Mouse (Mus musculus) testis, postnatal 10 days (tissue): ENCODE data around the gene Arfgef3.

ENCODE experiments used
- DNase-seq: peaks from one replicate; pipeline ENCODE4 v3.0.0; 2021; ENCODE audit warnings: low spot score

Gene Arfgef3

DNA sequence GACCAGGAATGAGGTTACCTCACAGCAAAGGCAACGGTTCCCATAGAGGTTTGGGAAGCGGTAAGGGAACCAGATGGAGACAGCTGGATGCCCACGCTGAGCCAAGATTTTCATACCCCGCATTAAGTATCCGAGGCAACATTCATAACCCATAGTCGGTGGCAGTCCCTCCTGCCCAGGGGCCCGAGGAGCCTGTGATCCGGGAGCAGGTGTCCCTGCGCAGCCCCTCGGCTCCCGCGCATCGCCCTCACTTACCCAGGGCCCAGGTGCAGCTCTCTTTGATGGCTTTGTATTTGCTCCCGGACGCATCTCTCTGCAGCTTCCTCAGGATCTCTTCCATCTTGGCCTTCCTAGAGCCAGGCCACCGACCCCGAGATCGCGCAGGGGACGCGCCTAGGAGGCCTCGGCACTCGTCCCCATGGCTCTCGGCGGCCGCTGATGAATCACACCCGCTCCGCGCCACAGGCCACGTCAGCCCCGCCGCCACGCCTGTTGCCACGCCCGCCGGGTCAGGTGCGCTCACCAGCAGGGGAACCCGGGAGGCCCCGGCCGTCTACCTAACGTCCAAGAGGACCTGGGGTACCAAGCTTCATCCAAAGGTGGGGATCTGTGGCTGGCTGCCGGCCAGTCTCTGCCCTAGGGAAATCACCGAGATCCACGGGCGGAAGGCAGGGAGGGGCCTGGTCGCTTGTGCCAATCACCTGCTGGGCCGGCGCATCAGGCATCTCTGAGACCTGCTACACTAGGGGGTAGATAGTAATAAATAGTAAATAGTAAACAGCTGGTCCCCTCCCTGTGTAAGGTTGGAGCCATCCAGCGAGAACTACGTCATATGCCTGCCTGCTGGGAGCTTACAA is at the start of gene Arfgef3:
Gene Arfgef3, minus strand, starts transcription at position 664 of the 857 bp plus-strand sequence.
- peak; percentile 63 for DNase-seq

DNA sequence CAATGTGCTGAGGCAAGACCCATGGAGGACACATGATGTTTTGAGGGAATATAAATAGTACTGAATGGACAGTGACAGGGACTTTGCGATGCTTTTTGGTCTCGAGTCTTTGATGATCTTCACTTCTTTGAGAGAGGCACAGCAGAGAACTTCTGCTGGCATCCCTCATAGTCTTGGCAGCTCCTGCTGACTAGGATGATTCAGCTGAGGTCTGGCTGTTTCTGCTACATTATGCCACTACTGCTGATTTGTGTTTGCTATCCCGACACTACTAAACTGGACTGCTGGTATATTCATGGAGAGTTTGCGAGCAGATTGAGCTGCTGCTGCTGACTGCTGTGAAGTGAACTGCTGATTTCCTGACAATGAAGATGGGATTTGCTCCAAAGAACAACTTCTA is 46.3 kb upstream of the Arfgef3 start:
- DNase-seq, result no peak

DNA sequence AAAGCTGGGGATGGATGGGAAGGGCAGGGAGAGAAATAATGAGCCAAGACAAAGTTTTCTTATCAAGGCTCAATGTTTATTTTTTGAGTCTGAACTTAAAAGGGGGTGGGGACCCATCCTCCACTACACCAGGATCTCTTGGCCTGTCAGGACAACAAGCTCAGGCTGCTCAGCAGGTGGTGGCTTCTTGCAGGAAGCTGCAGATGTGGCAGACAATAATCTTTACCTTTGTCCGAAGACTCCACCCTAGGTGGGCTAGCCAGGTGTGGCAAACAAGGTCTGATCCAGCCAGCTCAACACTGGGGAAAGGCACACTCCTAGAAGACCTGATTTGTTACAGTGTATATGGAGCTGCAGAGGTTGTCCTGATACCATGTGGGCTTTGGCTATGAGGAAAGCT is 44.9 kb upstream of the Arfgef3 start:
- no peak for DNase-seq

DNA sequence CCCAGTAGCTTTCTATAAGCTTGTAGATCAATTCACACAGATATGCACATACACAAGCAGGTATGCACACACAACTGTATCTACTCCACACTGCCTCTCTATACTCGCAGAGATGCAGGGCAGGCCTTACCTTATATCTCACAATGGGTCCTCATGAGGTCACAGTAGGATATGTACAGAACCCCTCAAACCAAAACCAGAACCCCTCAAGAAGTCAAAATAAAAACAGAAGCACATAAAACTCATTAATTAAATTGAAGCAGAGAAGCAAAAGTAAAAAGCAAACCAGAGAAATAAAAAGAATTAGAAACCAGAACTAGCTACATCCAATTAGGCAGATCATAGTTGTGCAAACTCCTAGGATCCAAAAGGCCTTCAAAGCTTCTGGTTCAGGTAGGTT is 42.9 kb upstream of the Arfgef3 start, which contains the start of gene Gm4922:
Gene Gm4922, minus strand, starts transcription at position 101 of the 400 bp plus-strand sequence.
- no peak for DNase-seq

DNA sequence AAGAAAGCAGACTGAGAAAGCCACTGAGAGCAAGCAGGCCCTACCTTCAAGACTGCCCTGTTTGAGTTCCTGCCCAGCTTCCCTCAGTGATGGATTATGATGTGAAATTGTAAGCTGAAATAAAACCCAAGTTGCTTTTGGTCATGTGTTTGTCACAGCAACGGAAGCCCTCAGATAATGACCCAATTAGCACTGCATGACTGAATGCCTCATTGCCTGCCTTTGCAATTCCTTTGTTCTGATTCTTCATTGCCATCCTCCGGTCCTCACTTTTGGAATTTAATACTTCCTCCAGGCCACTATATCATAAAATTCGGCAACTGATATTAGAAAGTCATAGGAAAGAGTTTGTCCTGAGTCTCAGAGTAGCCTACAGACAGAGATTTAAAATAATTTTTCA is 33.8 kb upstream of the Arfgef3 start:
- no peak for DNase-seq

DNA sequence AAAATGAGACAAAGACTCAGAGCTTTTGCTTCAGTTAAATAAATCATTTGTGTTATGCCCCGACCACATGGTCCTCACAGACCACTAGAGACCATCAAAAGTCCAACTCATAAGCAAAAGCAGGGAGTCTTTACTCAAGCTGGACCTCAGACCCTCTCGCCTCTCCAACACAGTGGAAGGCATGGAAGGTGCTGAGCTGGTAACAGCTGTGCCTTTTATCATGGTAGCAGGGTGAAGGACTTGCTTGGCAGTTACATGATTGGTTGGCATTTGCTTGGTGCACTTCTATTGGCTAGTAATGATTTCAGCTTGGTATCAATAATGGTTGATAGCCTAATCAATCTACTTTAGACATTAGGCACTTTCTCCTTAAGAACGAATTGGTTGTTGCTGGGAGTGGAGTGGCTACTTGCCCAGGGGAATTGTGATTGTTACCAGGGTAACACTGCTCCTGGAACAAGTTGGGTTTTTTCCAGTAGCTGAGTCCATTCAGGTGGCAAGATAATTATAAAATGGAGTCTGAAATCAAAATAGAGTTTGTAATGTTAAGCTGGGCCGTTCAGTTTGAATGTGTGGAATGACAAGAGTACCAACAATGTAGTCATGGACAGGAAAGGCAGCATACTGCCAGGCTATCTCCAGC is 28.9 kb upstream of the Arfgef3 start:
- DNase-seq, result no peak

DNA sequence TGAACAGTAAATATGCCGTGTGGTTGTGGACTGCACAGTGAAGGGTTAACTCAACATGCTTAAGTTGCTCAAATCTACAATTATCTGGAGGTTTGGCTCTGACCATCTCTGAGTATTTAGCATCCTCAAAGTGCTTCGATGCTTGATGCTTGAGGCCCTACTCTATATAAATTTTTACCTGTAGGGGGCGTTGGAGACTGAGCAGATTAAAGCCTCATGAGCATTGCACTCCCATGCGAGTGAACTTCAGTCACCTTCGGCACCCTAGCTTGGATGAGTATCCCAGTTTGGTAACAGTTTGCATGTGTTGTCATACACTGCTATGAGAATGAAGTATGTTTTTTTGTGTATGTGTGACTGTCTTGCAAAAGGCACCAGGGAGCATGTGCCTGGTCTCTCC is 26.2 kb upstream of the Arfgef3 start:
- DNase-seq, result no peak

DNA sequence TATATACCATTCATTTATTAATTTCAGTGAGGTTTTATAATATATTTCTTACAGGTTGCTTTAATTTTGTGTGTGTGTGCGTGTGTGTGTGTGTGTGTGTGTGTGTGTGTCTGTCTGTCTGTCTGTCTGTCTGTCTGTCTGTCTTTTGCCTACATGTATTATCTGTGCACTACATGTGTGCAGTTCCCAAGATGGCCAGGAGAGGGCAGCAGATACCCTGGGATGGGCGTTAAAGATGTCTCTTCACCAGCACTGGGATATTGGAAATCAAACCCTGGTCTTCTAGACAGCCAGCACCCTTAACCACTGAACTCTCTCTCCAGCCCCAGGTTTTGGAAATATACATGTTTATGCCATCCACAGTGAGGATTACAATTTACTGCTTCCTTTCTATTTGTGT is 16.5 kb upstream of the Arfgef3 start:
- DNase-seq, result peak; percentile 74

DNA sequence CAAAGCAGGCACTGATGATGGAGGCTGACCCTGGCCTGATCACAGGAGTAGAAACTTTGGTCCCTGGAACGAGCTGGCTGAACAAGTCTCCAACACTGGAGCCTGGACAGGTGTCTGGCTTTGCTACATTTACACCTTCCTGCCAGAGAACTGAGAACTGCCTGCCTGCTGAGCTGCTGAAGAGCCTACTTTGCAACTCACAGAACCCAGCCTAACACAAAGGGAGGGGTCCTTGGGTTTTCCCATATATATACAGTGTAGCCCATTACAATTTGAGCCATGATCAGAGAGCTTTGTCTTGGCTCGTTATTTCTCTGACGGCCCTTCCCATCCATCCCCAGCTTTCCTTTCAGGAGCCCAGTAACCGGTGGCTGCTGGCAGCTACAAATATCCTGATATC is 6.3 kb upstream of the Arfgef3 start:
- DNase-seq, result no peak

DNA sequence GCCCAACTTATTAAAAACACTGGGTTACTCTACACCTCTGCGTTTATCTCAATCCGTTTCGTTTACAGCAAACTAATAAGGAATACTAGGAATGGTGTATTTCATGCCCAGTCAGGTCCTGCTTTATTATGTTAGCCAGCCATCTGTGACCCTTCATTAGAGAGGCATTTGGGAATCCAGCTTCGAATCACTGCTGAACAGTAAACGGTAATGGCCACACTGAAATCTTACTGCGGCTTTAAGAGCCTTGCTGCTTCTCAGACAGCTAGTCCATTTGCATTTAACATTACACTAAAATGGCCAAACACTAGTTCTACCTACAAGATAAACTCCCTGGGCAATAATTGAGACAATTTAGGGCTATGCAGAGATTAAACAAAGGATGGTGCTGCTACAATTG is 1.7 kb downstream of the Arfgef3 start:
- no peak for DNase-seq

DNA sequence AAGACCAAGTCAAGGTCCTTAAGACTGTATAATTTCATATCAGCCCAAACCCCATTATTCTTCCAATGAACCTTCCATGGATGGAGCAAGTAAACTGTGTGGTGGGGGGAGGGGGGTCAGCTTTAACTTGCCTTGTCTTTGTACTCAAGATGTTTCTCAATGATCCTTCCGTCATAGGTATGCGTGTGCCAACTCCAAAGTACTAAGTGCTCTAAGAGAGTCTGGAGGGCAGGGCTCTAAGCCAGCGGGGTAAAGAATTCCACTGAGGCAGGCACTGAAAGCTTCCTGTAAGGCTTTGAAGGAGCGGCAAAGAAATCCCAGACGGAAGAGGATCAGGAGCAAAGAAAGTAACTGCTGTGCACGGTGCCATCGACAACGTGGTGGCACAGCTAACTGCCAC is 2.7 kb downstream of the Arfgef3 start:
- no peak for DNase-seq

DNA sequence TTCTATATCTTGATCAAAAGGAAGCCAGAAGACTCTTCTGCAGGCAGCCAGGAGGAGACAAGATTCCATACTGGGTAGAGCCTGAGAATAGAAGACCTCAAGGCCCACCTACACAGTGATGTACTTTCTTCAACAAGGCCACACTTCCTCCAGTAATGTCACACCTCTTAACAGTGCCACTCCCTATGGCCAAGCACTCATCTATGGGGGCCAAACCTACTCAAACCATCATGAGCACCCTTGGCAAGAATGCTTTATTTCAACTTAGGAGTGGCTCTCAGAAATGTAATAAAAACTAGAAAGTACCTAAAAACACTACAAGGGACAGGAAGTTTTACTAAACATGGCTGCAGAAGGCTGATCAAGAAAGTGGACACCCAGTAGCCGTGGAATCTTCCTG is 15.2 kb downstream of the Arfgef3 start:
- DNase-seq, result no peak

DNA sequence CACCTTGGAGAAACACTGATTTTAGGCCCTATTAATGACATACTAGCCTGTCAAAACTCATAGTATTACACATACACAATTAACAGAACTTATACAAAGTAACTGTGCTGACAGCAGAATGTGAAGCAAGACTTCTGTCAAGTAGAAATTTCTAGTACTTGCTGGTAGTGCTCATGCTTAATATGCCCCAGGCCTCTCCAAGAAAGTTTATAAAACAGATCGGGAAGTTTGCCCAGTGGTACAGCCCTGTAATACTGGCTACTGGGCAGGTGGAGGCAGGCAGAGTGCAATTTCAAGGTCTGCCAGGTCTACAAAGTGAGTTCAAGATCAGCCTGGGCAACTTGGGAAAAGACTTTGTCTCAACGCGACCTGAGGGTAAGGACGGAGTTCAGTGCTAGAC is 32.3 kb downstream of the Arfgef3 start:
- DNase-seq, result no peak

DNA sequence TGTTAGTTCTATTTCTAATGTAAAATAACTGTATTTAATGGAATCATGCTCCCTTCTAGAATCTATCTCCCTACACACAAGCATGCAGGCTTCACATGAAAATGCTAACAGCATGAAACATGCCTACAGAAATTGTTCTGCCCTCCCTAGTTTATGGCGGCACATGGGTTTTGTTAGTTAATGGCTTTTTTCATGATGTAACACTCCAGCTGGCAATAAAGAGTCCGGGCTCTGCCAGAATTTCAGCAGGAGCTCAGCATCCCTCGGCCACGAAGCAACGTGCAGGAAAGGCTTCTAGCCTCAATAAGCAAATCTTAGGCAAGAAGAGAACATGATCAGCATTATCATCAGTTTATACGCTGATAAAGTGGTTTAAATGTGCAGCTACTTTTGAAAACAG is 32.8 kb downstream of the Arfgef3 start:
- no peak for DNase-seq

DNA sequence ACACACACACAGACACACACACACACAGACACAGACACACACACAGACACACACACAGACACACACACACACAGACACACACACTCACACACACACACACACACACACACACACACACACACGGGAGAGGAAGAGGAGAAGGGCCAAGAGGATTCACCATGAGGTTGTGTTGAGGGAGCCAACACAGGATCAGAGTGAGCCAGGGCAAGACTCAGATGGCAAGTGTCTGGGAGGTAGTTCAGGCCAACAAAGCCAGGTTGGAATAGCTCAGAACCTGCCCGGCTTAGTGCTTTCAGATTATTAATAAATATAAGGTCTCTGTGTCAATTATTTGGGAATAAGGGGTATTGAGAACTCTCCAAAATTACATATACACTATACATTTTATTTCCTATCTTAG is 33.9 kb downstream of the Arfgef3 start:
- DNase-seq, result no peak

DNA sequence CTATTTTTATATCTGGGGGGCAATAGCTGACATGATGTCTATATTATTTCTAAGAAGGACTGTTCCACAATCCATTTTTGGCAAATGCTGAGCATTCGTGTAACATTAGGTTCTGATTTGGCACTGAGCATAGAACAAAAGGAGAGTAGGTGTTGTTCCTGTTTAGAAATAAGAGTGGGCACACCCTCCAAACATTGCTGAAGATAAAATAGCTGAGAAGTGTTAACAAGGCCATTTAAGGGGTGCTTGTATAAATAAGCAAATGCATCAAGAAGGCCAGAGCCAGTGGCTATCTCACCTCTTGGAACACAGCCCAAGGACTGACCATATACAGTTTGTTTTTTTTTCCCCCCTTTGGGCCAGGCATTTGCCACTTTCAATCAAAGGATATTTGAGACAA is 35.1 kb downstream of the Arfgef3 start:
- no peak for DNase-seq

DNA sequence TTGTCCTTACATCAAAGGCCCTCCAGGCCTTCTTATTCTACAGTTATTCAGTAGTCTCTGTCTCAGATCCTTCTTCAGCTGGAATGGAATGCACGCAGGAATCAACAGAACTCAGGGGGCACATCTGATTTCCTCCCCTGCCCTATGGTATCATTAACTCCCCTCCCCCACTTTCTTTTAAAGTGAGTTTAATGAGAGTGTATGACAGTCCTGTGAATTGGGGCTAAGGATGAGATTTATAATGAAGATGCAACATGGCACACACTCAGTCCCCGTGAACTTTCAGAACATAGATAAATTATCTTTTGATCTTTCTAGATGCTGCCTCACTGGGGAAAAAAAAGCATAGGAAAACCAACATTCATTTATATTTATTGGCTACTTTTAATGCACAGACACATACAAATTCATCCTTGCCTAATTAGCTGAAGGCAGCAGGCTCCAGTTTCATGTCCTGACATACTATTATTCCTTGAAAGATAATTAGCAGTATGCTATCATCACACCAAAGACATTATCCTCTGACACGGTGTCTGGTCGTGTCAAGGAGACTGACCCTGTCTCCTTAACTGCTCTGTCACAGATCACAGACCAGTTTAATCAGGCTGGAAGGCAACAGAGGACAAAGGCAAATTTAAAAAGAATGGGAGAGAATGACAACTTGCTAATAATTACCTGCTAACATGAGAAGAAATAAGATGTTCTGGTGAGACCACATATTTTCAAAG is 39.2 kb downstream of the Arfgef3 start:
- DNase-seq, result no peak

DNA sequence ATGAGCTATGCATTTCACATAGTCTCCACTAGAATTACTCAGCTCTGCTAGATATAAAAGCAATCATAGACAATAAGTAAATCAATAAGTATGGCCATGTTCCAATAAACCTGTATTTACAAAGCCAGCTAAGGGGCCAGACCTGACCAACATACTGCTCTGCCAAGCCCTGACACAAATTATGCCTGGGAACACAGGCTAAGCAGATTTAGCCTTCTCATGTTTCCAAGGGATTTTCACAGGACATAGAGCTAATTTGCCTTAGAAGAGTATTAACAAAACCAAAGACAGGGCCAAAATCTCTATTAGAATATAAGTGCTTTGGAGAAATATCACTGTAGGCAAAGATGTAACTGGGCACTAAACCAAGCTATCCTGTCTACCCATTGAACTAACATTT is 42.2 kb downstream of the Arfgef3 start:
- no peak for DNase-seq

DNA sequence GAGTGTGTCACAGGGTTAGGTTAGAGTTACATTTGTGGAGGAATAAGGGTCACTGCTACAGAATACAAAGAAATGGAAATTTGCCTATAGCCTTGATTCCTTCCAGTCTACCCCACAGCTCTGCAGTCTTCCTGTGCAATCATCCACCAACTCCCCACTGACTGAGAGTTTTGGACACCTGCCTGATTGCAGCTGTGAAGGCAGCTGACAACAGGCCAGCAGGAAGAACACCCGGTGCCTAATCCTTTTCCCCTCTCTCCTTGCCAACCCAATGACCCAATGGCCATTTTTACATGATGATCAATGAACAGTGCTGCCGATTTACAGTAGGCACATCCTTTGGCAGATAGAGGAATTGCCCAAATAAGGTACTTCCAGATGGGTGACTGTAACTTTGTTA is 43.6 kb downstream of the Arfgef3 start:
- peak; percentile 40 for DNase-seq

DNA sequence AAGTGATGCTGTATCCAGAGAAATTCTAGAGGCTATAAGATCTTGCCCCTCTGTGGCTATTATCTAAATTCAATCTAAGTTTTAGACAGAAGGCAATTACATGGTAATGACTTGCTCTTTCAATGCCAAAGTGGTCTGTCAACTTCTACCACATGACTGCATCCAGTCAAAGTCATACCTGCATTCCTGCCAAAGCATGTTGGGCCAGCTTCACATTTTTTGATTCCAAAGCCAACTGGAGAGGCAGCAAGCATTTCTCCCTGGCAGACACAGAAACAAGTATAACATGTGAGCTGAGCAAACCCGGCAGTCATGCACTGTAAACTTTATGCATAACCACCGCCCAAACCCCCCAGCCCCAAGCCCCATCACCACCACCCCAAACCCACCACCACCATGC is 44.6 kb downstream of the Arfgef3 start:
- DNase-seq, result no peak

DNA sequence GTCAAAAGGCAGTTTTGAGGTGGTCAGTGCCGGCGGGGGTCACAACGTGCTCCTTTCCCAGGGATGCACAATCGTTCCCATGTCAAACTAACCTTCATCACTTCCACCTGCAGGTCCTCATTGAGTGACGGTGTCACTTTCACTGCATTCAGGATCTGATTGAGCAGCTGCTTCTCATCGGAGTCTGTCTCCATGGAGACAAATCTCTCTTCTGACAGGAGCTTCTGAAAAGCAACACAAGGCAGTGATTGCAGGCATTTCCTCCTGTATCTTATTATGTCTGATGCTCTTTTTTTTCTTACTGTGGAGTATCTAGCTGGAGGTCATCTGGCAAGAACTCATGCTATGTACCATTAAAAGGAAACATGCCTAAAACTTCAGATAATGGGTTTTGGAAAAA is 47.3 kb downstream of the Arfgef3 start:
- no peak for DNase-seq

DNA sequence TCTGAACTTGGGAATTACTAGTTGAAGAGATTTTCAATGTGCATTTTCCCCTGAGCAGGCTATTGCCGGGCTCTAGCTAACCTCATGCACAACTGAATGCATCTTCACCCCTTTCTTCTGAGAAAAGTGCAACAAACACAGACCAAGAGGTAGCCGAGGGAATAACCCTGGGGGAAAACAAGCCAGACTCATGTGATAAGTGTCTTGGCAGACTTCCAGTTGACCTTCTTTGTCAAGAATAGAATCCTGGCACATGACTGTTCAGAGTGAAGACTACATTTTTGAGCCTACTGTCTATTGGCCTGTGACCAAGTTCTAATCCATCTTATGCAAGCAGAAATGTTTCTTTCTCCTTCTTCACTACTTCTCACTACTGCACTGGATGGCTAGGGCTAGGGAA is 55.5 kb downstream of the Arfgef3 start:
- DNase-seq, result no peak

DNA sequence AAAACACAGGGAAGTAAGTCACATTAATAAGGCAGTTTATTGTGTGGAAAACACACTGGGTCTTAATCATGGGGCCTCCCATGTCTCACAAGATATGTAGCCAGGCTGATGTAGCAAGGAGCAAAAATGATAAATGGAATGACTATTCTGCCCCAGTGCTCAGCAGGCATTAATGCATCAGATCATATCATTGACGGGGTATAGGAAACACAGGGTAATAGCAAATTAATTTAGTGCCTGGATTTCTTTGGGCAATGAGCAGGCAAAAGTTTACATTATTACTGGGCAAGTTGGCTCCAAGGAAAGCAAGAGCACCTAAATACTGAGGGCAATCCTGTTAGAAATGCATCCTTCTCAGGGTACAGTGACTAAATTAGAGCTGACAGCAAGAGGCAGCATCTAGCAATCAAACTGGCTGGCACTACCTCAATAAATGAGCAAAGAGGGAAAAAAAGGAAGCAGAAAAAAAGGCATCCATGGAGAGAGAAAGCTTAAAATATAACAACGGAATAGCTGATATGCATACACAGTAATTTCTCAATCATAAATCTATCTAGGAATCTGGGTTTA is 62.3 kb downstream of the Arfgef3 start:
- DNase-seq, result no peak
